Mouse (Mus musculus) liver, adult 2 months (tissue): ENCODE measurements at regions not wholly inside any gene's neighbourhood (a gene's known extent, or its start where the extent isn't known, plus 50 kb on each side); places are given as distances from the start of the nearest gene placed in this dataset.

Experiments
- CTCF ChIP-seq: fragments of 200-500 bp; IDR thresholded peaks from 2 replicates; pipeline ENCODE4 v1.5.1; 2011; ENCODE audit warnings: low read depth, low read length, control low read depth
- POLR2A ChIP-seq: fragments of 200-500 bp; IDR thresholded peaks from 2 replicates; pipeline ENCODE4 v1.6.1; 2011; ENCODE audit warnings: low read length, control low read depth; ENCODE audit not compliant: insufficient read depth; ENCODE audit errors: extremely low read depth

- no peak for TF ChIP-seq CTCF
- TF ChIP-seq POLR2A, result no peak
Measured at GRCm38 (mm10) chr10:56691467-56691866, 314.3 kb downstream of the Gja1 start.
